Mouse (Mus musculus) stomach, postnatal 0 days (tissue): ENCODE measurements at regions not wholly inside any gene's neighbourhood (a gene's known extent, or its start where the extent isn't known, plus 50 kb on each side); places are given as distances from the start of the nearest gene placed in this dataset.

Experiments used
- ATAC-seq: fragments of 200-750 bp; cut with Nextera tagmentation; 2 replicates; pipeline ENCODE4 v1.8.0; 2017; ENCODE audit not compliant: low FRiP score, low TSS enrichment
- DNase-seq: peaks from one replicate; pipeline ENCODE4 v3.0.0-alpha.2; 2016; ENCODE audit warnings: low spot score
- H3K27ac ChIP-seq: fragments of 300-500 bp; sonication (generic); replicated peaks from 2 replicates; pipeline ENCODE4 v1.5.1; 2014; ENCODE audit warnings: mild to moderate bottlenecking, control low read depth
- H3K27me3 ChIP-seq: fragments of 300-500 bp; sonication (generic); 2 replicates; pipeline ENCODE4 v1.6.1; 2014; ENCODE audit warnings: low read length; ENCODE audit not compliant: control insufficient read depth, insufficient read depth
- H3K36me3 ChIP-seq: fragments of 300-500 bp; sonication (generic); 2 replicates; pipeline ENCODE4 v1.6.1; 2014; ENCODE audit warnings: low read length, mixed read lengths; ENCODE audit not compliant: control insufficient read depth, insufficient read depth
- H3K4me1 ChIP-seq: fragments of 300-500 bp; sonication (generic); replicated peaks from 2 replicates; pipeline ENCODE4 v1.6.1; 2014; ENCODE audit warnings: antibody characterized with exemption; ENCODE audit not compliant: control insufficient read depth, insufficient read depth
- H3K4me2 ChIP-seq: fragments of 300-500 bp; sonication (generic); replicated peaks from 2 replicates; pipeline ENCODE4 v1.6.1; 2014; ENCODE audit warnings: low read depth, mild to moderate bottlenecking, control low read depth, moderate library complexity
- H3K4me3 ChIP-seq: fragments of 300-500 bp; sonication (generic); 2 replicates; pipeline ENCODE4 v1.5.1; 2014; ENCODE audit warnings: low read depth, low read length, control low read depth
- H3K9ac ChIP-seq: fragments of 300-500 bp; sonication (generic); 2 replicates; pipeline ENCODE4 v1.6.1; 2014; ENCODE audit warnings: mild to moderate bottlenecking, low read length, control low read depth, mixed read lengths
- H3K9me3 ChIP-seq: fragments of 300-500 bp; sonication (generic); 2 replicates; pipeline ENCODE4 v1.6.1; 2016; ENCODE audit warnings: low read length; ENCODE audit not compliant: control insufficient read depth
- CTCF ChIP-seq: IDR thresholded peaks from 2 replicates; pipeline ENCODE4 v1.5.1; 2016; ENCODE audit warnings: antibody characterized with exemption, low read depth, mild to moderate bottlenecking, moderate library complexity
- EP300 ChIP-seq: optimal IDR thresholded peaks from 2 replicates; pipeline ENCODE3; 2016; ENCODE audit warnings: antibody characterized with exemption
- WGBS: fragments of 180-500 bp; shearing (Covaris S2); extraction: QIAGEN DNeasy Blood & Tissue Kit; methylation state at CpG from one replicate; pipeline ENCODE4 v1.1.7; 2014; 5-methylcytosine and 5-hydroxymethylcytosine counted together

- ATAC-seq (no peak), DNase-seq (no peak)
- TF ChIP-seq EP300: no peak
- TF ChIP-seq CTCF: no peak
- no peaks in the 10 kb centered on the region for H3K9me3 ChIP-seq
- H3K9ac ChIP-seq: no peak overlapping the region
- H3K4me2 ChIP-seq: no peak overlapping the region
- 89% methylated on average over 5 of the region's 5 CpGs for WGBS
- H3K27ac ChIP-seq: no peak overlapping the region
- H3K4me1 ChIP-seq: no peaks in the 10 kb centered on the region
- H3K36me3 ChIP-seq: no peaks in the 10 kb centered on the region
- no peaks in the 10 kb centered on the region for H3K27me3 ChIP-seq
- H3K4me3 ChIP-seq: no peak overlapping the region
Measured at GRCm38 (mm10) chr12:77076678-77077077, 114.7 kb upstream of the Max start.

DNA sequence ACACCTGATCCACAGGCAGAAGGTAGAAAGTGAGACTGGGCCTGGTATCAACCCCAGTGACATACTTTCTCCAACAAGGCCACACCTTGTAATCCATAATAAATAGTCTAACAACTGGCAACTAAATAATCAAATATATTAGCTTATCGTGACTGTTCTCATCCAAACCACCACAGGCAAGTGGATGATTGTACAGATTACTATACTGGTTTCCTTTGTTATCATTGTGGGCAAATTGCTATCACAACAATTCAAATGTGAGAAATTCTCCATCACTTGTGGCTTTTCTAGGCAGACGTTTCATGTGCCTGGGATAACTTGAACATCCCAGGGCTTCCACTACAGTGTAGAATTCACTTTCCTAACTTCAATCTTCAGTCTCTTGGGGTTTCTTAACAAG is 112.6 kb upstream of the Max start:
- Histone ChIP-seq H3K4me1 (no peaks in the 10 kb centered on the region), H3K4me2 (no peak overlapping the region), H3K4me3 (no peak overlapping the region), H3K27me3 (no peaks in the 10 kb centered on the region), H3K9ac (no peak overlapping the region), H3K9me3 (no peaks in the 10 kb centered on the region), H3K36me3 (no peaks in the 10 kb centered on the region), H3K27ac (no peak overlapping the region)
- DNase-seq: no peak
- WGBS: 68% methylated on average over 2 of the region's 2 CpGs
- no peak for TF ChIP-seq CTCF
- TF ChIP-seq EP300: no peak
- no peak for ATAC-seq

- Histone ChIP-seq H3K27me3 (no peaks in the 10 kb centered on the region), H3K27ac (no peak overlapping the region), H3K4me1 (no peaks in the 10 kb centered on the region), H3K4me2 (no peak overlapping the region), H3K9ac (no peak overlapping the region), H3K36me3 (no peaks in the 10 kb centered on the region), H3K9me3 (no peaks in the 10 kb centered on the region), H3K4me3 (no peak overlapping the region)
- ATAC-seq (no peak), DNase-seq (no peak)
- 70% methylated on average over 1 of the region's 1 CpGs for WGBS
- TF ChIP-seq CTCF: no peak
- no peak for TF ChIP-seq EP300
Measured at GRCm38 (mm10) chr12:77071700-77072099, 109.7 kb upstream of the Max start.

GRCm38 (mm10) chr12:77067938-77068337 is 105.9 kb upstream of the Max start:
- TF ChIP-seq EP300 (no peak), CTCF (no peak)
- no peaks in the 10 kb centered on the region for H3K36me3 ChIP-seq
- no peaks in the 10 kb centered on the region for H3K9me3 ChIP-seq
- H3K9ac ChIP-seq: no peak overlapping the region
- no peak for ATAC-seq
- H3K4me3 ChIP-seq: no peak overlapping the region
- no peaks in the 10 kb centered on the region for H3K27me3 ChIP-seq
- 78% methylated on average over 5 of the region's 5 CpGs for WGBS
- H3K27ac ChIP-seq: no peak overlapping the region
- H3K4me2 ChIP-seq: no peak overlapping the region
- H3K4me1 ChIP-seq: no peaks in the 10 kb centered on the region
- DNase-seq: no peak

- Histone ChIP-seq H3K27me3 (no peaks in the 10 kb centered on the region), H3K36me3 (no peaks in the 10 kb centered on the region), H3K9ac (no peak overlapping the region), H3K4me3 (no peak overlapping the region), H3K4me1 (no peaks in the 10 kb centered on the region), H3K27ac (no peak overlapping the region), H3K4me2 (no peak overlapping the region), H3K9me3 (no peaks in the 10 kb centered on the region)
- WGBS: 72% methylated on average over 5 of the region's 5 CpGs
- DNase-seq: no peak
- TF ChIP-seq CTCF (no peak), EP300 (no peak)
- ATAC-seq: no peak
Measured at GRCm38 (mm10) chr12:77067115-77067514, 105.1 kb upstream of the Max start.

GRCm38 (mm10) chr12:77065645-77066512 is 103.9 kb upstream of the Max start:
- H3K9ac ChIP-seq: no peak overlapping the region
- no peaks in the 10 kb centered on the region for H3K4me1 ChIP-seq
- ATAC-seq (no peak), DNase-seq (no peak)
- TF ChIP-seq CTCF (no peak), EP300 (no peak)
- no peak overlapping the region for H3K4me3 ChIP-seq
- no peak overlapping the region for H3K27ac ChIP-seq
- H3K4me2 ChIP-seq: no peak overlapping the region
- H3K36me3 ChIP-seq: no peaks in the 10 kb centered on the region
- H3K9me3 ChIP-seq: no peaks in the 10 kb centered on the region
- WGBS: 49% methylated on average over 6 of the region's 6 CpGs
- H3K27me3 ChIP-seq: no peaks in the 10 kb centered on the region
